Mouse (Mus musculus): Measurements from ENCODE around the gene Spef2. TPM values are rescaled to one million over a fixed set of nuclear protein-coding genes. Genes with fewer than 3 reads are reported as not detected.

Gene Spef2
- polyA plus RNA-seq, 1 experiment from 2014 or later = 0.75 TPM

Other genes with a start within 250 kb of the Spef2 start
- not detected in 2 replicates for gene Il7r, start 218.7 kb downstream of the Spef2 start, polyA plus RNA-seq (2015; fragmentation: Nextera tagmentation; extraction: Ambion mirVana)